Mouse (Mus musculus) embryonic facial prominence, embryonic 14.5 days (tissue): ENCODE data around the gene Zfp30. TPM values are rescaled to one million over a fixed set of nuclear protein-coding genes. Genes with fewer than 3 reads are reported as not detected.
A peak's percentile ranks its signal among the peaks of the same experiment; 100 is the strongest.

Experiments
- ATAC-seq: fragments of 200-750 bp; cut with Nextera tagmentation; 2 replicates; pipeline ENCODE4 v1.8.0; 2017; ENCODE audit warnings: low read depth, moderate number of reproducible peaks, moderate TSS enrichment
- DNase-seq: peaks from one replicate; pipeline ENCODE4 v3.0.0-alpha.2; 2015; ENCODE audit warnings: low spot score
- H3K27ac ChIP-seq: fragments of 300-500 bp; sonication (generic); replicated peaks from 2 replicates; pipeline ENCODE4 v1.5.1; 2014; ENCODE audit warnings: low read depth, mild to moderate bottlenecking, low read length, moderate library complexity
- H3K27me3 ChIP-seq: fragments of 300-500 bp; sonication (generic); replicated peaks from 2 replicates; pipeline ENCODE4 v1.6.1; 2014; ENCODE audit warnings: low read length; ENCODE audit not compliant: control insufficient read depth, insufficient read depth
- H3K36me3 ChIP-seq: fragments of 300-500 bp; sonication (generic); 2 replicates; pipeline ENCODE4 v1.6.1; 2014; ENCODE audit warnings: low read length, mixed read lengths; ENCODE audit not compliant: control insufficient read depth, insufficient read depth
- H3K4me1 ChIP-seq: fragments of 300-500 bp; sonication (generic); 2 replicates; pipeline ENCODE4 v1.6.1; 2014; ENCODE audit warnings: antibody characterized with exemption, low read length; ENCODE audit not compliant: control insufficient read depth, insufficient read depth
- H3K4me2 ChIP-seq: fragments of 300-500 bp; sonication (generic); 2 replicates; pipeline ENCODE4 v1.6.1; 2014; ENCODE audit warnings: low read depth, mild to moderate bottlenecking, low read length, moderate library complexity, mixed read lengths
- H3K4me3 ChIP-seq: fragments of 300-500 bp; sonication (generic); 2 replicates; pipeline ENCODE4 v1.5.1; 2014; ENCODE audit warnings: low read depth, mild to moderate bottlenecking, low read length
- H3K9ac ChIP-seq: fragments of 300-500 bp; sonication (generic); 2 replicates; pipeline ENCODE4 v1.6.1; 2014; ENCODE audit warnings: low read depth, mild to moderate bottlenecking, low read length, moderate library complexity, mixed read lengths
- H3K9me3 ChIP-seq: fragments of 300-500 bp; sonication (generic); 2 replicates; pipeline ENCODE4 v1.6.1; 2016; ENCODE audit warnings: low read length; ENCODE audit not compliant: control insufficient read depth
- WGBS: fragments of 180-500 bp; shearing (Covaris S2); extraction: QIAGEN DNeasy Blood & Tissue Kit; methylation state at CpG from one replicate; pipeline ENCODE4 v1.1.7; 2014; 5-methylcytosine and 5-hydroxymethylcytosine counted together
- polyA plus RNA-seq: library from polyadenylated mRNA; unstranded; fragments of >200 nt; fragmentation: Nextera tagmentation; extraction: Ambion mirVana; gene quantifications from 2 replicates; pipeline ENCODE4 v1.2.1, GENCODE M21; 2014

The Zfp30 gene
- polyA plus RNA-seq, 1 experiment from 2014 or later, result 9.4 TPM

DNA sequence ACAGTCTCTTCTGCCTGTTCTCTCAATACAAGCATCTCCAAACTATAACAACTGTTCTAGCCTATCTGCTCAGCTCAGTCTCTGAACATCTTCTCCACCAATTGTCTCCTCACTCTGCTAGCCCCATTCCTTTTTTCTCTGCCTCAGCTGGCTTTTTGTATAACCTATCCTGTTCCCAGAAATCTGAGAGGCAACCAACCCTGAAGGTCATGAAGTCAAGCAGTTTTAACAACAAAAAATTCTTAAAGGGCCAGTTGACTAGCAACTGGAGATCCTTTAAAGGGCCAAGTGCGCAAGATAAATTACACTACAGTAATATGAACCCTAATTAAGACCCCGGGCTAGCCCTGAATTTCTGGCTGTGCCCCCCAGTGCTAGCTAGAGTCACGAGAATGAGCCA lies 9.4 kb upstream of the Zfp30 start:
- Histone ChIP-seq H3K9me3 (no peaks in the 10 kb centered on the region), H3K27ac (no peak overlapping the region), H3K4me1 (peaks cover 2% of the 10 kb centered on the region; the same call in 1 of the 2 replicates), H3K4me2 (no peak overlapping the region), H3K9ac (no peak overlapping the region), H3K36me3 (peaks cover 70% of the 10 kb centered on the region), H3K4me3 (no peak overlapping the region), H3K27me3 (no peaks in the 10 kb centered on the region)
- no peak for ATAC-seq
- DNase-seq, result no peak
- WGBS, result 82% methylated on average over 3 of the region's 3 CpGs

DNA sequence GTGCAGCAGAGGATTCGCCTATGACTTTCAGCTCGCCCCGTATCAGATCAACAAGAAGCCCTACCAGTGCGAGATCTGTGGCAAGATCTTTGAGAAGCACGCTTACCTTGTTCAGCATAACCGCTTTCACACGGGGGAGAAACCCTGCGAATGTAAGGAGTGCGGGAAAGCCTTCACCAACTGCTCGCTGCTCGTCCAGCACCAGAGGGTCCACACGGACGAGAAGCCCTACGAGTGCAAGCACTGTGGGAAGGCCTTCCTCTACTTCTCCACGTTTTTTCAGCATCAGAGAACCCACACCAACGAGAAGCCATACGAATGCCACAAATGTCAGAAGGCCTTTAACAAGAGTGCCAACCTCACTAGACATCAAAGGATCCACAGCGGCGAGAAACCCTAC lies 7.2 kb upstream of the Zfp30 start:
- ATAC-seq, result no peak

DNA sequence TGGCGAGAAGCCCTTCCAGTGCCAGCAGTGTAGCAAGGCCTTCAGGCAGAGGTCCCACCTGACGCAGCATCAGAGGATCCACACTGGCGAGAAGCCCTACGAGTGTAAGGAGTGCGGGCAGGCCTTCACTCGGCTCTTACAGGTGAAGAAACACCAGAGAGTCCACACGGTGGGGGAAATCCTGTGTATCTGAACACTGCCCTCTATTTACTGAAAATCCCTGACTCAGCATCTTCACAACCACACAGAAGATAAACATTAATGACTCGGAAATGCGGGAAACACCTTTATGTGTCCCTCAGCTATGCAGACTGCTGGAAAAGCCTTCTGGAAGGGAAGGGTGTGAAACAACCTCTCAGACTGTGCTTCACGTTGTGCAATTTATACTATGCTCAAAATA lies 6.4 kb upstream of the Zfp30 start:
- H3K9ac ChIP-seq, result no peak overlapping the region
- no peaks in the 10 kb centered on the region for H3K4me1 ChIP-seq
- no peaks in the 10 kb centered on the region for H3K27me3 ChIP-seq
- 92% methylated on average over 10 of the region's 10 CpGs for WGBS
- no peaks in the 10 kb centered on the region for H3K9me3 ChIP-seq
- no peak for DNase-seq
- H3K27ac ChIP-seq, result no peak overlapping the region
- H3K4me3 ChIP-seq, result no peak overlapping the region
- H3K36me3 ChIP-seq, result peaks cover 69% of the 10 kb centered on the region
- H3K4me2 ChIP-seq, result no peak overlapping the region
- no peak for ATAC-seq

More for the DNA sequence above, 7.2 kb upstream of the Zfp30 start:
- H3K4me3 ChIP-seq, result no peak overlapping the region
- H3K36me3 ChIP-seq, result peaks cover 75% of the 10 kb centered on the region
- no peak overlapping the region for H3K4me2 ChIP-seq
- no peaks in the 10 kb centered on the region for H3K27me3 ChIP-seq
- no peak overlapping the region for H3K27ac ChIP-seq
- no peaks in the 10 kb centered on the region for H3K9me3 ChIP-seq
- no peak for DNase-seq
- 96% methylated on average over 19 of the region's 19 CpGs for WGBS
- H3K4me1 ChIP-seq, result no peaks in the 10 kb centered on the region
- no peak overlapping the region for H3K9ac ChIP-seq

DNA sequence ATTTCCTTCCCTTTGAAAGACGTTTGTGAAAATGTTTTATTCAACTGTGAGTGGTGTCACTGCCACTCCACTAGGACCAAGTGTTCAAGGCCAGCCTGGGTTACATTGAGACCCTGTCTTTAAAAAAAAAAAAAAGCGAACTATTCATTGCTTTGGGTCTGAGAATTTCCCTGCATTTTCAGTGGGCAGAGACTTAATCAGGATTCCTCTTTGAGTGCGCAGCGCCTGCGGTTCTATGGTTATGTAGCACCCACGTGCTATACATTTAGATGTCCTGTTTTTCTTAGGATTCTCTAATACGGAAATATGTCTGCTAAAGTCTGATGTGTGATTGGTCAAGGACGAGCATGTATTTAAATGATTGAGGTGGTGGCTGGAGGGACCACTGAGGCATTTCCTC lies 1.2 kb downstream of the Zfp30 start:
- peak overlapping the region; percentile 77 for H3K4me3 ChIP-seq
- no peaks in the 10 kb centered on the region for H3K27me3 ChIP-seq
- no peak overlapping the region for H3K27ac ChIP-seq
- no peaks in the 10 kb centered on the region for H3K9me3 ChIP-seq
- peak overlapping the region; percentile 91 for H3K9ac ChIP-seq
- DNase-seq (no peak), ATAC-seq (no peak)
- H3K36me3 ChIP-seq, result peaks cover 32% of the 10 kb centered on the region
- H3K4me2 ChIP-seq, result peak overlapping the region; percentile 71
- peaks cover 12% of the 10 kb centered on the region; the same call in 1 of the 2 replicates for H3K4me1 ChIP-seq
- 51% methylated on average over 8 of the region's 8 CpGs for WGBS

DNA sequence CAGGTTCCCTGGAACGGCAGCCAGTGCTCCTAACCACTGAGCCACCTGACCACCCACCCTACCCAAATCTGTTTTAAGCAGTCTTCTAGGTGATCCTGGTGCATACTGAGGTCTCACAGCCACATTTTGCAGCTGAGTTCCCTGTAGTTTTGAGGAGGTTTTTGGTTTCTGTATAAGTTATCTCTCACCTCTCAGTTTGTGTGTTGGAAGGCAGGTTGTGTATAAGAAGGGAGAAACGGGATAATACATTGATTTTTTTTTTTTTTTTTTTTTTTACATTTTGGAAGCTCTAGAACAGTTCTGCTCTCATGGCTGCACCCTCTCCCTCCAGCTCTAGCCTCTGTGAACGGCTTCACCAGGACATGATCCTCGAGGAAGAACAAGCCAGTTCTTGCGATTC lies 2.1 kb downstream of the Zfp30 start:
- Histone ChIP-seq H3K4me2 (peak overlapping the region; percentile 71), H3K4me1 (peaks cover 12% of the 10 kb centered on the region; the same call in 1 of the 2 replicates), H3K36me3 (peaks cover 41% of the 10 kb centered on the region), H3K4me3 (peak overlapping the region; percentile 77), H3K27ac (no peak overlapping the region), H3K9me3 (no peaks in the 10 kb centered on the region), H3K9ac (peak overlapping the region; percentile 91), H3K27me3 (no peaks in the 10 kb centered on the region)
- no peak for DNase-seq
- ATAC-seq, result no peak
- WGBS, result 77% methylated on average over 5 of the region's 5 CpGs

DNA sequence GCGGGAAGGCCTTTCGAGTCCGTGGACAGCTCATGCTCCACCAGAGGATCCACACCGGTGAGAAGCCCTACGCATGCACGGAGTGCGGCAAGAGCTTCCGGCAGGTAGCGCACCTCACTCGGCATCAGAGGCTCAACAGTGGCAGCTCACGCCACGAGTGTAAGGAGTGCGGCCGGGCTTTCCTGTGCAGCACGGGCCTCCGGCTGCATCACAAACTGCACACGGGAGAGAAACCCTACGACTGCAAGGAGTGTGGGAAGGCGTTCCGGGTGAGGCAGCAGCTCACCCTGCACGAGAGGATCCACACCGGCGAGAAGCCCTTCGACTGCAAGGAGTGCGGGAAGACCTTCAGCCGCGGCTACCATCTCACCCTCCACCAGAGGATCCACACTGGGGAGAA lies 9.1 kb downstream of the Zfp30 start:
- peaks cover 21% of the 10 kb centered on the region for H3K9me3 ChIP-seq
- ATAC-seq (no peak), DNase-seq (no peak)
- no peaks in the 10 kb centered on the region for H3K4me1 ChIP-seq
- no peak overlapping the region for H3K27ac ChIP-seq
- H3K9ac ChIP-seq, result no peak overlapping the region
- H3K4me2 ChIP-seq, result no peak overlapping the region
- H3K36me3 ChIP-seq, result peaks cover 70% of the 10 kb centered on the region
- 36% methylated on average over 27 of the region's 27 CpGs for WGBS
- H3K4me3 ChIP-seq, result no peak overlapping the region
- H3K27me3 ChIP-seq, result no peaks in the 10 kb centered on the region

DNA sequence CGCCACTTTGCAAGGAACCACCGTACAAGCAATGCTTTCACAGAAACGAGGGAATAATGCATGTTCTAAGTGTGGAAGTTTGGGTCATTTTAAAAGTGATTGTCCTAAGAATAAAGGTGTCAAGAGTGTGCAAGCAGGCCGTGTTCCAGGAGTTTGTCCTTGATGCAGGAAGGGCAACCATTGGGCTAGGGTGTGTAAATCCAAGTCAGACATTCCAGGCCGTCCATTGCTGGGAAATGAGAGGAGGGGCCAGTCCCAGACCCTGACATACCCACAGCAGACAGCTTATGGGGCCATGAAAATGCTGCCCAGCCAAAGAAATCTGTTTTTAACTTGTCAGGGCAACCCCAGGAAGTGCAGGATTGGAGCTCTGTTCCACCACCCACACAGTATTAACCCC lies 23.2 kb downstream of the Zfp30 start:
- Histone ChIP-seq H3K4me1 (no peaks in the 10 kb centered on the region), H3K36me3 (no peaks in the 10 kb centered on the region), H3K4me2 (no peak overlapping the region), H3K9ac (no peak overlapping the region), H3K4me3 (no peak overlapping the region), H3K27ac (no peak overlapping the region), H3K9me3 (no peaks in the 10 kb centered on the region), H3K27me3 (no peaks in the 10 kb centered on the region)
- WGBS, result 82% methylated on average over 5 of the region's 5 CpGs
- no peak for ATAC-seq
- DNase-seq, result no peak

DNA sequence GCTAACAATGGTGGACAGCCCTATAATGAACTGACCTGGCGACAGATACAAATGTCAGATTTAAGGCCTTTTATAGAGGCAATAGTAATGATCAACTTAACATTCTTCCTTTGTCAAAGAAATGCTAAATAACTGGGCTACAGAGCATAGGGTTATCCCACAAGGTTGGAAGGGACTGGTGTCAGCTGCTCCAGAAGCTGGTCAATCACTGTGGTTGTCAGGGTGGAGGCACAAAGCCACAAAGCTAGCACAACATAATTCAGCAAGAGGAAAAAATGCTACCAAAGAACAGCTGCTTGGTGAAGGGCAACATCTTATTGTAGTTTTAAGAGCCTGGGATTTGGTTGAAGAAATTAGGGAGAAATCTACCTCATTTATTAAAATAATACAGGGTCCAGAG lies 28.4 kb downstream of the Zfp30 start:
- ATAC-seq (no peak), DNase-seq (no peak)
- Histone ChIP-seq H3K4me1 (peaks cover 16% of the 10 kb centered on the region), H3K4me2 (no peak overlapping the region), H3K4me3 (no peak overlapping the region), H3K27me3 (no peaks in the 10 kb centered on the region), H3K27ac (no peak overlapping the region), H3K9me3 (no peaks in the 10 kb centered on the region), H3K9ac (no peak overlapping the region), H3K36me3 (no peaks in the 10 kb centered on the region)
- 93% methylated on average over 1 of the region's 1 CpGs for WGBS

DNA sequence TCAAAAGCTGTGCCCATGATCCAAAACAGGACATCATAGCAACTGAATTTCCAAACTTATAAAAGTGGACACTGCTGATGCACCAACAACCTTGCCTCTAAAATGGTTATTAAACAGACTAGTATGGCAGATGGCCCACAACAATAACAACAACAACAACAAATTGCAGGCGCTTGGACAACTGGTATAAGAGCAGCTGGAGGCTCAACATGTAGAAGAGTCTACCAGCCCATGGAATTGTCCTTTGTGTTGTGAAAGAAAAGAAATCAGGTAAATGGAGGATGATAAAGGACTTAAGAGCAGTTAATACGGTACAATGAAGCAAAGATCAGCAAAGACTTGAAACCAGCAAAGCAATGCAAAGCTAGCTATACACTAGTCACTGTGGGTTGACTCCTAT lies 30.6 kb downstream of the Zfp30 start:
- peak overlapping the region; percentile 72; the same call in 1 of the 2 replicates for H3K4me2 ChIP-seq
- H3K4me3 ChIP-seq, result no peak overlapping the region
- no peak for DNase-seq
- H3K27me3 ChIP-seq, result no peaks in the 10 kb centered on the region
- peaks cover 16% of the 10 kb centered on the region for H3K4me1 ChIP-seq
- no peak overlapping the region for H3K9ac ChIP-seq
- 90% methylated on average over 2 of the region's 2 CpGs for WGBS
- ATAC-seq, result no peak
- no peak overlapping the region for H3K27ac ChIP-seq
- H3K9me3 ChIP-seq, result no peaks in the 10 kb centered on the region
- 0 out of 2 replicates have a peak, but pooled peaks cover 3% of the 10 kb centered on the region for H3K36me3 ChIP-seq
